Mouse (Mus musculus) spleen, adult 12 weeks (tissue): Measurements from ENCODE around the gene Amotl2.

Experiments
- DNase-seq: peaks from one replicate; pipeline ENCODE4 v3.0.0; 2022; ENCODE audit warnings: low spot score

The Amotl2 gene

GRCm38 (mm10) chr9:102719085-102719484 lies 2.6 kb downstream of the Amotl2 start:
- no peak for DNase-seq

- DNase-seq = no peak
These were observed 3.6 kb downstream of the Amotl2 start for GRCm38 (mm10) chr9:102719936-102720566.

GRCm38 (mm10) chr9:102720567-102721167 lies 4.2 kb downstream of the Amotl2 start:
- DNase-seq = no peak

GRCm38 (mm10) chr9:102721406-102721978 lies 5.0 kb downstream of the Amotl2 start:
- DNase-seq = no peak

- DNase-seq = no peak
These were observed 5.6 kb downstream of the Amotl2 start for GRCm38 (mm10) chr9:102722071-102722561.

GRCm38 (mm10) chr9:102722750-102723149 lies 6.3 kb downstream of the Amotl2 start:
- no peak for DNase-seq

- no peak for DNase-seq
These were observed 6.8 kb downstream of the Amotl2 start for GRCm38 (mm10) chr9:102723241-102723709.

GRCm38 (mm10) chr9:102723990-102724461 lies 7.6 kb downstream of the Amotl2 start:
- DNase-seq = no peak

GRCm38 (mm10) chr9:102724942-102725341 lies 8.5 kb downstream of the Amotl2 start:
- no peak for DNase-seq

- no peak for DNase-seq
These were observed 9.6 kb downstream of the Amotl2 start for GRCm38 (mm10) chr9:102725958-102726654.

- DNase-seq = no peak
These were observed 10.3 kb downstream of the Amotl2 start for GRCm38 (mm10) chr9:102726811-102727210.

GRCm38 (mm10) chr9:102727662-102728468 lies 11.4 kb downstream of the Amotl2 start:
- DNase-seq = no peak

GRCm38 (mm10) chr9:102728469-102728747 lies 11.9 kb downstream of the Amotl2 start:
- no peak for DNase-seq

GRCm38 (mm10) chr9:102729093-102729845 lies 12.8 kb downstream of the Amotl2 start:
- no peak for DNase-seq

GRCm38 (mm10) chr9:102729876-102730413 lies 13.5 kb downstream of the Amotl2 start:
- DNase-seq = no peak

GRCm38 (mm10) chr9:102731044-102731471 lies 14.6 kb downstream of the Amotl2 start:
- DNase-seq = no peak

- no peak for DNase-seq
These were observed 15.2 kb downstream of the Amotl2 start for GRCm38 (mm10) chr9:102731574-102732175.

- no peak for DNase-seq
These were observed 15.9 kb downstream of the Amotl2 start for GRCm38 (mm10) chr9:102732326-102732865.

GRCm38 (mm10) chr9:102733459-102733858 lies 17.0 kb downstream of the Amotl2 start:
- no peak for DNase-seq
